Mouse (Mus musculus): ENCODE measurements around the gene Pnkp. TPM values are rescaled to one million over a fixed set of nuclear protein-coding genes. Genes with fewer than 3 reads are reported as not detected.

Pnkp gene
- polyA plus RNA-seq, 1 experiment from 2014 or later = 22.4 TPM

DNA sequence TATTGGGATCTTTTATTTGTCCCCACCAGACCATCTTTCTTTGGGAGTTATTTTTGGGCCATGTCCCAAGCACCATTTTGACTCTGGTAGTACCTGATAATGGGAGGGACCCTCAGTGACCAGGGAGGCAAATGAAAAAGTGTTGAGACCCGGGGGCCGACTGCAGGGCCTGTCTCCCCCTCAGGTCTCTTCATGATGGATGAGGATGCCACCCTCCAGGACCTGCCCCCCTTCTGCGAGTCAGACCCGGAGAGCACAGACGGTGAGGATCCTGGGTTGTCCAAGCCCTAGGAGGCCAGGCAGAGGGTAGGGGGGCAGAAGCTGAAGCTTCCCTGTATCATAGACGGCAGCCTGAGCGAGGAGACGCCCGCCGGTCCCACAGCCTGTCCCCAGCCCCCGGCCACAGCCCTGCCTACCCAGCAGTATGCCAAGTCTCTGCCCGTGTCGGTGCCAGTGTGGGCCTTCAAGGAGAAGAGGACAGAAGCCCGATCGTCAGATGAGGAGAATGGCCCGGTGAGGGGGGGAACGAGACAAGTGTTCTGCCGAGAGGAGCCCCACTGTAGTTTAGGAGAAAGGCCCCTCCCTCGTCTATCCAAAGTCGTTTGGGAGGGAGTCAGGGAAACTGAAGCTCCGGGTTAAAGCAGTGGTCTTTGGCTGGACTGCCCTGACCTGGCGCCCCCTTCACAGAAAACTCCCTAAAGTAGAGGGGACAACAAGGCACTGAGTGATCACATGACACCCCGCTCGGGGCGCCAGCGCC lies 3.2 kb upstream of the Pnkp start:
- Histone ChIP-seq H3K27me3 (no peaks in the 10 kb centered on the region), H3K27ac (peak overlapping the region; percentile 98), H3K36me3 (peaks cover 7% of the 10 kb centered on the region), H3K9me3 (replicated peaks) (no peaks in the 10 kb centered on the region), H3K4me1 (replicated peaks) (peaks cover 67% of the 10 kb centered on the region), H3K4me2 (peak overlapping the region; percentile 87), H3K9ac (peak overlapping the region; percentile 68), H3K4me3 (peak overlapping the region; percentile 67)
- ATAC-seq (replicated peaks; ENCODE audit: insufficient number of reproducible peaks, insufficient read depth, low FRiP score, low read depth) = no peak
- WGBS = 25% methylated on average over 26 of the region's 26 CpGs

- Histone ChIP-seq H3K9ac (peak overlapping the region; percentile 68), H3K4me1 (replicated peaks) (peaks cover 67% of the 10 kb centered on the region), H3K27me3 (no peaks in the 10 kb centered on the region), H3K4me2 (peak overlapping the region; percentile 87), H3K36me3 (peaks cover 7% of the 10 kb centered on the region), H3K27ac (peak overlapping the region; percentile 98), H3K9me3 (replicated peaks) (no peaks in the 10 kb centered on the region), H3K4me3 (peak overlapping the region; percentile 67)
- peak; percentile 41 for ATAC-seq (replicated peaks; ENCODE audit: insufficient number of reproducible peaks, insufficient read depth, low FRiP score, low read depth)
- 1% methylated on average over 45 of the region's 45 CpGs for WGBS
Measured at GRCm38 (mm10) chr7:44854356-44855031, 2.4 kb upstream of the Pnkp start.

DNA sequence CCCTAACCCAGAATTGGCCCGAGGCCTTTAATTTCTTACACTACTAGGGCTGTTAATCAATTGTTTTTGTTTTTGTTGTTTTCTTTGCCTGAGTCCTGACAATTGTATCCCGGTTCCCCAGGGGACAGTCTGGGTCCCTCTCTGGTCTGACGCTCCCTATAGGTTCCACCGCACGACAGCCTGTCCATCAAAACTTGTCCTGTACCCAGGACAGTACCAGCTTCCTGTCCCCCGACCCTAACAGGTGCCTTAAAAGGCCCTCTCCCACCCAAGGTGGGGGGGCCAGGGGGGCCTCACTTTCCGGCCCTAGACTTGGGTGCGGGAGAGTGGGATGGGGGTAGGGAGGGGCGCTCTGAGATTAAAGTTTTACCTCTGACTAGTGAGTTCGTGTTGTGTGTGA lies 1.9 kb upstream of the Pnkp start:
- H3K9me3 ChIP-seq (replicated peaks) = no peaks in the 10 kb centered on the region
- H3K9ac ChIP-seq = peak overlapping the region; percentile 68
- H3K27ac ChIP-seq = peak overlapping the region; percentile 98
- H3K36me3 ChIP-seq = peaks cover 7% of the 10 kb centered on the region
- peak overlapping the region; percentile 87 for H3K4me2 ChIP-seq
- H3K4me1 ChIP-seq (replicated peaks) = peaks cover 70% of the 10 kb centered on the region
- peak overlapping the region; percentile 67 for H3K4me3 ChIP-seq
- H3K27me3 ChIP-seq = no peaks in the 10 kb centered on the region
- ATAC-seq (replicated peaks; ENCODE audit: insufficient number of reproducible peaks, insufficient read depth, low FRiP score, low read depth) = no peak
- 38% methylated on average over 10 of the region's 10 CpGs for WGBS

GRCm38 (mm10) chr7:44856265-44856916 lies 548 bp upstream of the Pnkp start:
- peak overlapping the region; percentile 95 for H3K4me2 ChIP-seq
- 54% methylated on average over 9 of the region's 9 CpGs for WGBS
- H3K4me3 ChIP-seq = peak overlapping the region; percentile 86
- peaks cover 7% of the 10 kb centered on the region for H3K36me3 ChIP-seq
- no peak for ATAC-seq (replicated peaks; ENCODE audit: insufficient number of reproducible peaks, insufficient read depth, low FRiP score, low read depth)
- H3K4me1 ChIP-seq (replicated peaks) = peaks cover 71% of the 10 kb centered on the region
- peak overlapping the region; percentile 88; the same call in 1 of the 2 replicates for H3K9ac ChIP-seq
- H3K9me3 ChIP-seq (replicated peaks) = no peaks in the 10 kb centered on the region
- H3K27ac ChIP-seq = peak overlapping the region; percentile 93
- no peaks in the 10 kb centered on the region for H3K27me3 ChIP-seq

DNA sequence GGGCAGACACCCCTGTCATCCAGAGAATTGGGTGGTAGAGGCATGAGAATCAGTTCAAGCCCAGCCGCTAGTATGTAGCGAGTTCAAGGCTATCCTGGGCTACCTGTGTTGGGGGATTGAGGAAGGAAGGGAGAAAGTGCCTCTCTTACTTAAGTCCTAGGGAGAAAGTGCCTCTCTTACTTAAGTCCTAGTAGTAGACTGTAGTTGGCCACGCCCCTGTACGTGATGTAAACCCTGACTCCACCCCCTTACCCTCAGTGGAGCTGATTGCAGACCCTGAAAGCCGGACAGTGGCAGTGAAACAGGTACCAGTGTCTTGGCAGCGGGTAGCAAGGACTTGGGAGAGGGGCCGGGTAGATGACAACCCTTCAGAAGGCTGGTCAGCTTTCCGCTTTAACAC lies 966 bp downstream of the Pnkp start:
- WGBS = 24% methylated on average over 8 of the region's 8 CpGs
- Histone ChIP-seq H3K4me2 (peak overlapping the region; percentile 95), H3K9ac (peak overlapping the region; percentile 88), H3K27ac (peak overlapping the region; percentile 93), H3K4me3 (peak overlapping the region; percentile 86), H3K36me3 (peaks cover 14% of the 10 kb centered on the region), H3K9me3 (replicated peaks) (no peaks in the 10 kb centered on the region), H3K4me1 (replicated peaks) (peaks cover 65% of the 10 kb centered on the region), H3K27me3 (no peaks in the 10 kb centered on the region)
- no peak for ATAC-seq (replicated peaks; ENCODE audit: insufficient number of reproducible peaks, insufficient read depth, low FRiP score, low read depth)

DNA sequence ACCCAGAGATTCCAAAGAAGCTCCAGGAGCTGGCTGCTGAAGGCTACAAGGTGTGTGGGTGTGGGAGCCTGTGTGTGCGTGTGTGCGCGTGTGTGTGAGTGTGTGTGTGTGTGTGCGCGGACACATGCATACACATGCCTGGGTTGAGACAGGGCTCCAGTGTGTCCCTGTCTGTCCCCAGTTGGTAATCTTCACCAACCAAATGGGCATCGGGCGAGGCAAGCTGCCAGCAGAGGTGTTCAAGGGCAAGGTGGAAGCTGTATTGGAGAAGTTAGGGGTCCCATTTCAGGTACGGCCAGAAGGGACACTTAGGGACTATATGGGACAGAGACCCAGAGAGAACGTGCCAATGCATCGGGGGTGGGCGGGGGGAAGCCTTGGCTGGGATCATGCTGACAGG lies 3.0 kb downstream of the Pnkp start:
- Histone ChIP-seq H3K4me3 (no peak overlapping the region), H3K27ac (no peak overlapping the region), H3K36me3 (peaks cover 32% of the 10 kb centered on the region), H3K4me2 (no peak overlapping the region), H3K27me3 (no peaks in the 10 kb centered on the region), H3K4me1 (replicated peaks) (peaks cover 66% of the 10 kb centered on the region), H3K9me3 (replicated peaks) (no peaks in the 10 kb centered on the region), H3K9ac (no peak overlapping the region)
- ATAC-seq (replicated peaks; ENCODE audit: insufficient number of reproducible peaks, insufficient read depth, low FRiP score, low read depth) = no peak
- 92% methylated on average over 11 of the region's 11 CpGs for WGBS

GRCm38 (mm10) chr7:44860576-44861428 lies 3.9 kb downstream of the Pnkp start:
- Histone ChIP-seq H3K4me2 (no peak overlapping the region), H3K36me3 (peaks cover 35% of the 10 kb centered on the region), H3K27ac (peak overlapping the region; percentile 13; the same call in 1 of the 2 replicates), H3K4me1 (replicated peaks) (peaks cover 66% of the 10 kb centered on the region), H3K9ac (no peak overlapping the region), H3K27me3 (no peaks in the 10 kb centered on the region), H3K9me3 (replicated peaks) (no peaks in the 10 kb centered on the region), H3K4me3 (no peak overlapping the region)
- no peak; the same call in 1 of the 2 replicates for ATAC-seq (replicated peaks; ENCODE audit: insufficient number of reproducible peaks, insufficient read depth, low FRiP score, low read depth)
- 55% methylated on average over 22 of the region's 22 CpGs for WGBS

DNA sequence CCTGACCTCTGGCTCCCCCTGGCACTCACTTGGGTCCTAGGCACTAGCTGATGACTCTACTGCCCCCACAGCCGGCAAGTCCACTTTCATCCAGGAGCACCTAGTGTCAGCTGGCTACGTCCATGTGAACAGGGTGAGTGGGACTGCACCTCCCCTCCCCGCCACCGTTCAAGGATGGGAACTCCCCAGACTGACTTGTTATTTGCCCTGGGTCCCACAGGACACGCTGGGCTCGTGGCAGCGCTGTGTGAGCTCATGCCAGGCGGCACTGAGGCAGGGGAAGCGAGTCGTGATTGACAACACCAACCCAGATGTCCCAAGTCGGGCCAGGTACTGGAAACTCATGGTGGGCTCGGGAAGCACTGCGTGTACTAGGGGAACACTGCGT lies 4.5 kb downstream of the Pnkp start:
- Histone ChIP-seq H3K4me2 (no peak overlapping the region), H3K27me3 (no peaks in the 10 kb centered on the region), H3K36me3 (peaks cover 35% of the 10 kb centered on the region), H3K27ac (peak overlapping the region; percentile 13; the same call in 1 of the 2 replicates), H3K9me3 (replicated peaks) (no peaks in the 10 kb centered on the region), H3K4me1 (replicated peaks) (peaks cover 66% of the 10 kb centered on the region), H3K4me3 (no peak overlapping the region), H3K9ac (no peak overlapping the region)
- WGBS = 82% methylated on average over 14 of the region's 14 CpGs
- ATAC-seq (replicated peaks; ENCODE audit: insufficient number of reproducible peaks, insufficient read depth, low FRiP score, low read depth) = no peak

- 79% methylated on average over 8 of the region's 8 CpGs for WGBS
- Histone ChIP-seq H3K4me1 (replicated peaks) (peaks cover 72% of the 10 kb centered on the region), H3K9me3 (replicated peaks) (no peaks in the 10 kb centered on the region), H3K36me3 (peaks cover 35% of the 10 kb centered on the region), H3K4me2 (no peak overlapping the region), H3K27ac (no peak overlapping the region), H3K9ac (no peak overlapping the region), H3K27me3 (no peaks in the 10 kb centered on the region), H3K4me3 (no peak overlapping the region)
- ATAC-seq (replicated peaks; ENCODE audit: insufficient number of reproducible peaks, insufficient read depth, low FRiP score, low read depth) = no peak
Measured at GRCm38 (mm10) chr7:44862434-44862833, 5.5 kb downstream of the Pnkp start.

DNA sequence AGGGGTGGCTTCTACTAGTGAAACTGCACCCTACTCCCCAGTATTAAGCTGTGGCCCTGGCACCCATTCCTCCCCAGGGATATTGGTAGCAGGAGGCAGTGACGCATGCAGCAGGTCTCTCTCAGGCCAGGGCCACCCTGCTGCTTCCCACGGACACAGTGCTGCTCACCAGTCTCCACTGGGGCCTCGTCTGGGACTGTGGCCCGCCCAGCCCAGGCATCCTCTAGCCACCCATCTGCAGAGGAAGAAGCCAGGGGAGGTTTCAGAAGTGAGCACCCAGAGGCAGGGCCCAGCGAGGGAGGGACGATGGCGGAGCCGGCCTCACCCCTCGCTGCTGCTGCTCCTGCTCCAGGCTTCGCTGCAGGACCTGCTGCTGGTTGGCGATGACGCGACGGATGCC lies 6.3 kb downstream of the Pnkp start:
- Histone ChIP-seq H3K4me2 (no peak overlapping the region), H3K9me3 (replicated peaks) (no peaks in the 10 kb centered on the region), H3K4me1 (replicated peaks) (peaks cover 72% of the 10 kb centered on the region), H3K4me3 (no peak overlapping the region), H3K27me3 (no peaks in the 10 kb centered on the region), H3K9ac (no peak overlapping the region), H3K27ac (no peak overlapping the region), H3K36me3 (peaks cover 35% of the 10 kb centered on the region)
- ATAC-seq (replicated peaks; ENCODE audit: insufficient number of reproducible peaks, insufficient read depth, low FRiP score, low read depth) = no peak
- 83% methylated on average over 14 of the region's 14 CpGs for WGBS

Data from heart, embryonic 15.5 days (tissue).